Mouse (Mus musculus) right cerebral cortex, postnatal 4 days (tissue): ENCODE results near the gene Acat1.

ENCODE experiments used
- DNase-seq: peaks from one replicate; pipeline ENCODE4 v3.0.0-alpha.2; 2022

Acat1 gene

GRCm38 (mm10) chr9:53609968-53610781 is at the start of gene Acat1:
Acat1 (minus strand) TSS chr9:53610382.
- DNase-seq: peak; percentile 97

GRCm38 (mm10) chr9:53634796-53635195 is 24.6 kb upstream of the Acat1 start:
- no peak for DNase-seq

- DNase-seq: no peak
Observed at GRCm38 (mm10) chr9:53615246-53615645, 5.1 kb upstream of the Acat1 start.

GRCm38 (mm10) chr9:53614286-53614685 is 4.1 kb upstream of the Acat1 start:
- no peak for DNase-seq

- no peak for DNase-seq
Observed at GRCm38 (mm10) chr9:53609306-53609967, 745 bp downstream of the Acat1 start.

DNA sequence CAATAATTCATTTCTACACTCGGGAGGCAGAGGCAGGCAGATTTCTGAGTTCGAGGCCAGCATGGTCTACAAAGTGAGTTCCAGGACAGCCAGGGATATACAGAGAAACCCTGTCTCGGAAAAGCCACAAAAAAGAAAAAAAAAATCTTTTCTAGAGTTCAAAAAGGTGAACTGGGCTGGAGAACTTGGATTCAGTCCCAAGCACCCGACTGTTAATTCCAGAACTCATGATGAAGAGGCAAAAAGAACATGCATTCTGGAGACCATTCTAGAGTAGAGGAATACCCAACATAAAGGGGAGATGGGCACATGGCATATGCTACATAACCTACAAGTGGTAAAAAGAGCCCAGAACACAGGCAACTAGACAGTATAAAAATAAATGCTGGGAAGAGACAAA is 2.4 kb downstream of the Acat1 start:
- no peak for DNase-seq

DNA sequence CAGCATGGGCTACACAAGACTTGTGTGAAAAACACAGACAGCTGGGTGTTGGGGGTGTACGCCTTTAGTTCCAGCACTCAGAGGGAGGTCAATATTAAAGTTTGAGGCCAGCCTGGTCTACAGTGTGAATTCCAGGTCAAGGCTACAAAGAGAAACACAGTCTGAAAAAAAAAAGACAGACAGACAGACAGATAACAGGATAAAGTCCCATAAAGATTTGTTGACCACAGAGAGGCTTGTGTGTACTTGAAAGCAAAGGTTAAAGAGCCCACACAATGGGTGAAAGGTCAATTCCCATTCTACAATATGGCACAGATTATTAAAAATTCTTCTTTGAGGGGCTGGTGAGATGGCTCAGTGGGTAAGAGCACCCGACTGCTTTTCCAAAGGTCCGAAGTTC is 3.0 kb downstream of the Acat1 start:
- no peak for DNase-seq

GRCm38 (mm10) chr9:53604954-53605353 is 5.2 kb downstream of the Acat1 start:
- DNase-seq: no peak

DNA sequence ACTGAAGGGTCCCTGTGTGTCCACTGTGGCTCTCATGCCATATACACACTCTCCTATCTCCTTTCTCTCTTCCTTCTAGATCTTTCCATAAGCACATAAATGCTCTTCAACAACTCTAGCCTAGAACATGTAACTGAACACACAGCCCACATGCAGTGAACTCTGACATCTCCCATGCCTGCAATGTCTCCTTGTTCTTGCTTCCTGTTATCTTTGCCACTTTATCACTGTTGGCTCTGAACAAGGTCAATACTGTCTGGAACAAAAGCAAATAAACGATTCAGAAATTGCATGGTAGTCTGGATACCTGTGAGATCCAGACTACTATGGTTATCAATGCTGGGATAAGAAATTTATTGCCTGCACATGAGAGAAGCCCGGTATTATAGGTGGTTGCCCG is 6.3 kb downstream of the Acat1 start:
- no peak for DNase-seq

DNA sequence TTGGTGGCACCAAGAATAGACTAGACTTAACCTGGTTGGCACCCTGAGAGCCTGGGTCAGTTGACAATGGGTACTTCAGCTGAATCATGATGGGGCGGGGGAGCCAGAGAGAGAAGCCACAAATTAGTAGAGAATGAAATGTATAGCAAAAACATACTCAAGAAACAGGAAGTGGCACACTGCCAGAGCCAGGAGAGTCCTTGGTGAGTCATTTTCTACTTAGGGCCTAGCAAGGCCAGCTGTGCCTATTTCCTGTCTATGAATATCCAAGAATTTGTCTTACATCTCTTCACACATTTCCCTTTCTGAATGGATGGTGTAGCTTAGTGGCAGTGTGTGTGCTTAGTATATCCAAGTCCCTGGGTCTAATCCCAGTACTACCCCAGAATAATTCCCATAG is 6.8 kb downstream of the Acat1 start:
- no peak for DNase-seq

- no peak for DNase-seq
Observed at GRCm38 (mm10) chr9:53601541-53601940, 8.6 kb downstream of the Acat1 start.

DNA sequence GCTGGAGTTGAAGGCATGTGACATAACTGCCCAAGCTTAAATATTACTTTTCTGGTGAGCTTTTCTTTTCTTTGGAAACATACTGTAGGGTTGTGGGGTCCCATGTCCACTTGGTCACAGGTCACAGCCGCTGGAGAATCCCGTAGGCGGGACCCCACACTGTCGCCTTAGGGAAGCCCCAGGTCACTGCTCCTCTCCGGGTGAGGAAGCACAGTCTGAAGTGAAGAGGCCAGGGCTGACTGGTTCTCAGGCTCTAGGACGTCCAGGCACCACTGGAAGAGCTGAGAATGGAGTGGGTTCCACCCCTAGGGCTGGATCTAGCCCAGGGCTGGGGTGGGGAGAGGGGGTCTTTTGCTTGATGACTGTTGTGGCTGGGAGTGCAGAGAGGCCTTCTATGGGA is 11.6 kb downstream of the Acat1 start:
- no peak for DNase-seq

DNA sequence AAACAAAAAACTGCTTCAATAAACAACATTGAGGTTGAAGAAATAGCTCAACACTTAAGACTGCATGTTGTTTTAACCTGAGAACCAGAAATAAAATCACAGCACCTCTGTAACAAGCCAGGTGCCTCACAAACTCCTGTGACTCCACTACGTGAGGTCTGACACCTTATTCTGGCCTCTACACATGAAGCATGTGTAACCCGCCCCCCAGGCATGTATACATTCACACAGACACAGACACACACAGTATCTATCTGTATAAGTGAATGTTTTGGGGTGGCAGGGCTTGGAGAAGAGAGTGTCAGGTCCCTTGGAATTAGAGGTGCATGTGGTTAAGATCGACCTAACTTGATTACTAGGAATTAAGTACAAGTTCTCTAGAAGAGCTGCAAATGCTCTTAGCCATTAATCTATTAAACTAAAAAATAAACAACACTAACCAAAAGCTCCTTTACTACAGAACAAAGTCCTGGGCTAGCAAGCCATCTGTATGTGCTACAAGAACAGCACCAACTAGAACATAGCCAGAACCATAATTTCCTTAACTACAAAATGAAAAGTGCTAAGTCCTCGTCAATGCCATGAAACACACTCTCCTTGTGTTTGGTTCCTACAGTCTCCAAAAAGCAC is 13.1 kb downstream of the Acat1 start:
- no peak for DNase-seq

GRCm38 (mm10) chr9:53594764-53595163 is 15.4 kb downstream of the Acat1 start:
- peak; percentile 75 for DNase-seq

DNA sequence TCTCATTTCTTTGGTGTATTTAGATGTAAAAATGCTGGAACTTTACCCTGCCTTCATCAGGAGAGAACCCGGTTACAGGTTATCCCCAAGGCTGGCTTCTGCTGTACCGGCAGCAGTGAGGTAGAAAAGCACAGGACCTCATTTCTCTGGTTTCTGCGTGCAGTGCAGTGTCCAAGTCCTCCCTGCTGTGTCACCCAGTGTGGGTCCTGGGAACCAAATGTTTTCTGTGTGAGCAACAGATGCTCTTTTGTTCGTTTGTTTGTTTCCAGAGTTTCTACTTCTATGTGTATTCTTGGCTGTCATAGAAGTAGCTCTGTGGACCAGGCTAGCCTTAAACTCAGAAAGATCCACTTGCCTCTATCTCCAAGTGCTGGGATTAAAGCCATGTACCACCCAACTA is 28.3 kb downstream of the Acat1 start:
- no peak for DNase-seq

GRCm38 (mm10) chr9:53575721-53576120 is 34.5 kb downstream of the Acat1 start:
- no peak for DNase-seq

DNA sequence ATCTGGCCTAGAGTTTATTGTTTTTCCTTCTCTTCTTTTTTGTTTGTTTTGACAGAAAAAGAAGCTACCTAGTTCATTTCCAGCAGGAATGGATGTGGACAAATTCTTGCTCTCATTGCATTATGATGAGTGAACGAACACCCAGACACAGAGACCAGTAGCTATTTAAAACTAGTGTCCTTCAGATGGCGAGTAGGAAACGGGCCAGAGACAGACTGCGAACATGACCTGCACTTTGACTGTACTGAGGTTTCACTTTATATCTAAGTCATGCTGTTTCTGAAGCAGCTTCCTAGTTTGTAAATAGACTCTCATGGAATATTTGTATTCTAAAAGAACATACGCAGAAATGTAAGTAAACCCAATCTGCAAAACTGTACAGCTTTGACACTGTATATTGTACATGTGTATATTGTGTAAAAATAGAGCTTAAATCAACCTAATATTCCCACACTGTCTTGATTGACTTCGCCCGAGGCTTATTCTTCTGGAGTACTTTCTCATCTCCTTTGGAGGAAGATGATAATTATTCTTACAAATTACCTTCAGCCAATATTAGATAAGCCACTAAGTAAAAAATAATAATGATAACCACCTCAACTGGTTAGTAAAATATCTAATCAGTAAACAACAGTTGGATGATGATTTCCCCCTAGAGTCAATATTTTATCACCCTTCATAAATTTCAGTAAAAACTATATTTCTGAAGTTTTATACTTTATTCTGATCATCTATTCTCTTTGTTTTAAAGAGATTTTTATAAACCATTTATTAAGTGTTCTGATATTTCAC is 37.5 kb downstream of the Acat1 start:
- DNase-seq: no peak

DNA sequence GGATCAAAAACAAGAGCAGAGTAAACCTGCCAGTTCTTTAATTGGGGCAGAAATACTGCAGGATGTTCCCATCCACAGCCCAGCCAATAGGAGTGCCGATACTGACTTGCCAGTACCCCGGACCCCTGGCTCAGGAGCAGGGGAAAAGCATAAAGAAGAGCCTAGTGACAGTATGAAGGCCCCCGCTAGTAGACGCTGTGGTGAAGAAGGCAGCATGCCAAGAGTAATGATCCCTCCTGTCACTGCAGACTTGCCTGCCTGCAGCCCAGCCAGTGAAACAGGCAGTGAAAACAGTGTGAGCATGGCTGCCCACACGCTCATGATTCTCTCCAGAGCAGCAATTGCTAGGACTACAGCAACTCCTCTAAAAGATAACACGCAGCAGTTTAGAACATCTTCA is 39.5 kb downstream of the Acat1 start:
- no peak for DNase-seq

- no peak for DNase-seq
Observed at GRCm38 (mm10) chr9:53537336-53537965, 72.7 kb downstream of the Acat1 start.

- DNase-seq: peak; percentile 99
Observed at GRCm38 (mm10) chr9:53536558-53537320, 73.4 kb downstream of the Acat1 start, which contains the start of the genes Atm and Npat. Atm (minus strand) TSS chr9:53536740. Npat (plus strand) TSS chr9:53537047.

DNA sequence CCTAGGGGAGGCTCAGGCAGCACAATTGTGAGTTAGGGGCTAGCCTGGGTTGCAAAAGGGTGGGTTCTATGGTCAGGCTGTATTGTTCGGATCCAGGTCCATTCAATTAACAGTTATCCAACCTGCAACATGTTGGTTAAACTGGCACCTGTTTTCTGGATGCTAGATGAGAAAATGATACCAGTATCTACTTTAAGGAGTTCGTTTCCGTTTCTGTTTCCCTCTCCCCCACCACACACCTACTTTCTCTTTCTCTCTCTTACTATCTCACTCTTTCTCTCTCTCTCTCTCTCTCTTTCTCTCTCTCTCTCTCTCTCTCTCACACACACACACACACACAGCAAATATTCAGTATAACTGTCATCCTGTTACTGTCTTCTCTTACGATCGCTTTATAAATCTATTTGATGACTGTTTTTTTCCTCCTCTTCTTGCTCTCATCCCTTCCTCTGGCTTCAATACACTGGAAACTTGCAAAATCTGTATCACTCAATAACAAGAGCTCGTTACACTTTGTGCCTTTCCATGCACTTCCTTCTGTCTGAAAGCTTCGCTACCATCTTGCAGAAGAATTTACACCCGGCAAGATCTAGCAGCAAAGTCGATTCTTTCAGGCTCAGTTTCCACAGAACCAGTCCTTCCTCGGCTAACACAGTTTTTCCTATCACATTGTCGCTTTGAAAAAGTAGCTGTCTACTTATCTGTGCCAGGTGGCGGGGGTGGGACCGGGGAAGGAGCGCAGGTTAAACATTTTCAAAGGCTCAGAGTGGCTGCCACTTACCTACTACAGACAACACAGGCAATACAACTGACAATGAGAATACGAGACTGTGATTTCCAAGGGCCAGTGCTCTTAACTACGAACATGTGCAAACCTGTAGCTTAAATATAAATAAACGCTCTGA is 74.5 kb downstream of the Acat1 start:
- no peak for DNase-seq
